Mouse (Mus musculus) stomach, embryonic 14.5 days (tissue): Measurements from ENCODE around the gene Snx14. TPM values are rescaled to one million over a fixed set of nuclear protein-coding genes. Genes with fewer than 3 reads are reported as not detected.
"Not testable (repeated sequence)": the region's sequence is repeated elsewhere in the genome, so short reads cannot be mapped to it uniquely, and the experiment has no call there.

Experiments
- ATAC-seq: fragments of 200-750 bp; cut with Nextera tagmentation; 2 replicates; pipeline ENCODE4 v1.8.0; 2017; ENCODE audit warnings: low read depth, moderate TSS enrichment; ENCODE audit not compliant: insufficient number of reproducible peaks, insufficient read depth, low FRiP score
- H3K27ac ChIP-seq: fragments of 300-500 bp; sonication (generic); 2 replicates; pipeline ENCODE4 v1.5.1; 2014; ENCODE audit warnings: mild to moderate bottlenecking, low read length, moderate library complexity, mixed read lengths
- H3K27me3 ChIP-seq: fragments of 300-500 bp; sonication (generic); 2 replicates; pipeline ENCODE4 v1.6.1; 2014; ENCODE audit warnings: low read length, control low read depth, mixed read lengths; ENCODE audit not compliant: control insufficient read depth, insufficient read depth
- H3K36me3 ChIP-seq: fragments of 300-500 bp; sonication (generic); 2 replicates; pipeline ENCODE4 v1.6.1; 2014; ENCODE audit warnings: mild to moderate bottlenecking, control low read depth, low read length, moderate library complexity, mixed read lengths; ENCODE audit not compliant: control insufficient read depth, insufficient read depth
- H3K4me1 ChIP-seq: fragments of 300-500 bp; sonication (generic); 2 replicates; pipeline ENCODE4 v1.6.1; 2014; ENCODE audit warnings: low read length, control low read depth, mixed read lengths; ENCODE audit not compliant: control insufficient read depth, insufficient read depth
- H3K4me2 ChIP-seq: fragments of 300-500 bp; sonication (generic); replicated peaks from 2 replicates; pipeline ENCODE4 v1.6.1; 2014; ENCODE audit warnings: low read depth, low read length, control low read depth
- H3K4me3 ChIP-seq: fragments of 300-500 bp; sonication (generic); 2 replicates; pipeline ENCODE4 v1.5.1; 2014; ENCODE audit warnings: low read depth, low read length, control low read depth
- H3K9ac ChIP-seq: fragments of 300-500 bp; sonication (generic); replicated peaks from 2 replicates; pipeline ENCODE4 v1.6.1; 2014; ENCODE audit warnings: low read depth, mild to moderate bottlenecking, control low read depth, low read length, moderate library complexity, mixed read lengths
- H3K9me3 ChIP-seq: fragments of 300-500 bp; sonication (generic); 2 replicates; pipeline ENCODE4 v1.6.1; 2016; ENCODE audit warnings: low read depth, low read length, control low read depth; ENCODE audit not compliant: control insufficient read depth
- WGBS: fragments of 180-500 bp; shearing (Covaris S2); extraction: QIAGEN DNeasy Blood & Tissue Kit; methylation state at CpG from one replicate; pipeline ENCODE4 v1.1.7; 2014; 5-methylcytosine and 5-hydroxymethylcytosine counted together
- polyA plus RNA-seq: library from polyadenylated mRNA; unstranded; fragments of >200 nt; fragmentation: Nextera tagmentation; extraction: Ambion mirVana; gene quantifications from 2 replicates; pipeline ENCODE4 v1.2.1, GENCODE M21; 2014

Snx14 gene
- 26.1 and 31.3 TPM in 2 replicates for polyA plus RNA-seq

DNA sequence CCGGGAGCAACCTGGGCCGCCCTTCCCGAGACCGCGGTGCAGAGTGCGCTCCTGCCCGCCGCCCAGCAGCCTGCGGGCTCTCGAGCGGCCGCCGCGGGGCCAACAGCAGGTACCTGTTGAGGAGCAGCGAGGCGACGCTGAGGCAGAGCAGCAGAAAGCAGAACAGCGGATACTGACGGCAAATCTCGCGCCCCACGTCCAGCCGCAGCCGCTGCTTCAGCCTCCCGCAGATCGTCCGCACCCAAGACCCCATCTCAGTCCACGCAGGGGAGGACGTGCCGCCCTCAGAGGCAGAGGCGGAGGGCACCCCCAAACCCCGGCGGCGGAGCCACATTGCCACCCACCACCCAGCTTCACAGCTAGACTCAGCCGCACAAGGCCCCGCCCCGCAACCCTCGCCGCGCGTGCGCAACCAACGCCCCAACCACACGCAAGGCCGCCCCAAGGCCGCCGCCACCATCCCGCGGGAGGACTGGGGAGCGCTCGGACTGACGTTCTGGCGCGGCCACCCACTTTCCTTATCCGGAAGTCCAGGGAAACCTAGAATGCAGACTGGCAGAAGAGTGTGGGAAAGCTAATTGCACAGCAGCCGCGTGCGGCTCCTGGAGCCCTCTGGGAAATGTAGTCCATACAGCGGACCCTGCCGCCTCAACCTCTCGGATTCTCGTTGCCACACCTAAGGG, at the start of gene Snx14:
TSS of gene Snx14 (minus strand) at position 404 of the 683 bp plus-strand sequence.
- Histone ChIP-seq H3K4me2 (peak within 1 kb of the TSS; percentile 82), H3K9me3 (no peaks in the 10 kb centered on the region), H3K27ac (peak within 1 kb of the TSS; percentile 86), H3K27me3 (no peaks in the 10 kb centered on the region), H3K36me3 (no peaks in the 10 kb centered on the region), H3K9ac (peak within 1 kb of the TSS; percentile 62), H3K4me1 (0 out of 2 replicates have a peak, but pooled peaks cover 7% of the 10 kb centered on the region), H3K4me3 (peak within 1 kb of the TSS; percentile 62)
- WGBS: under 1% methylated on average over 62 of the region's 62 CpGs
- ATAC-seq: peak; percentile 97

GRCm38 (mm10) chr9:88484531-88484930, 45.8 kb upstream of the Snx14 start:
- no peak overlapping the region for H3K27ac ChIP-seq
- no peak overlapping the region for H3K9ac ChIP-seq
- peaks cover 16% of the 10 kb centered on the region; the same call in 1 of the 2 replicates for H3K4me1 ChIP-seq
- H3K4me3 ChIP-seq: no peak overlapping the region
- no peaks in the 10 kb centered on the region for H3K27me3 ChIP-seq
- no peak overlapping the region for H3K4me2 ChIP-seq
- no peak for ATAC-seq
- H3K36me3 ChIP-seq: no peaks in the 10 kb centered on the region; the same call in 1 of the 2 replicates
- H3K9me3 ChIP-seq: no peaks in the 10 kb centered on the region
- 46% methylated on average over 6 of the region's 6 CpGs for WGBS

- ATAC-seq: no peak
- Histone ChIP-seq H3K27ac (peak overlapping the region; percentile 99), H3K9ac (peak overlapping the region; percentile 87), H3K36me3 (peaks cover under 1% of the 10 kb centered on the region), H3K27me3 (no peaks in the 10 kb centered on the region), H3K4me2 (peak overlapping the region; percentile 48), H3K4me3 (peak overlapping the region; percentile 93), H3K9me3 (no peaks in the 10 kb centered on the region), H3K4me1 (peaks cover 16% of the 10 kb centered on the region; the same call in 1 of the 2 replicates)
- WGBS: under 1% methylated on average over 43 of the region's 52 CpGs
Measured at GRCm38 (mm10) chr9:88482829-88483396, 44.2 kb upstream of the Snx14 start.

DNA sequence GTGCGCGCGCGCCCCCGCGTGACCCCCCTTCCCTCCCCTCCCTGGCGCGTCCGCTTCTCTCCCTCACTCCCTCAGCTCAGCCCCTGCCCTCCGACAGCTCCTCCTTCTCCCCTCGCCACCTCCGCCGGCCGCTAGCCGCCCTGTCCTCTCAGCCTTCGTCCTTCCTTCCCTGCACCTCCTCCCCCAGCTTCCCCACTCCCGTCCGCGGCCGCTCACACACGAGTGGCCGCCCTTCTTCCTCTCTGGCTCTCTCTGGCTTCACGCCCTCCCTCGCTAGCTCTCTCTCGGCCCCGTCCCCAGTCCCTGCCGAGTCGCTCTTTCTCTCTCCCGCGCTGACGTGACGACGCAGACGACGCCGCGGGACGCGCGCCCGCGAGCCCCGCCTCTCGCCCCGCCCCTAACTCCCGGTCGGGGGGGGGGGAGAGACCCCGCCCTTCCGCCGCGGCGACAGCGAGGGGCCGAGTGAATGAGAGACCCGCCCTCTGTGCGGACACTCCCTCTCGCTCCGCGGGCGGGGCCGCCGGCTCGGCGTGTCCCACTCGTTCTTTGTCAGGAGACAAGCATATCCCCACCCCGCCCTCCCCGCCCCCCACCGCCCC, 43.6 kb upstream of the Snx14 start, which contains the start of gene Syncrip:
TSS of gene Syncrip (minus strand) at position 345 of the 599 bp plus-strand sequence.
- Histone ChIP-seq H3K4me2 (peak within 1 kb of the TSS; percentile 81), H3K4me1 (peaks cover 16% of the 10 kb centered on the region; the same call in 1 of the 2 replicates), H3K9ac (peak within 1 kb of the TSS; percentile 99), H3K27ac (peak within 1 kb of the TSS; percentile 99), H3K4me3 (peak within 1 kb of the TSS; percentile 93)
- H3K36me3 ChIP-seq, H3K9me3 ChIP-seq, H3K27me3 ChIP-seq: not testable (repeated sequence)
- under 1% methylated on average over 43 of the region's 68 CpGs for WGBS
- ATAC-seq: peak; percentile 95

GRCm38 (mm10) chr9:88481791-88482160, 43.0 kb upstream of the Snx14 start:
- Histone ChIP-seq H3K9ac (peak overlapping the region; percentile 99), H3K4me3 (peak overlapping the region; percentile 93), H3K27me3 (no peaks in the 10 kb centered on the region), H3K4me1 (peaks cover 16% of the 10 kb centered on the region; the same call in 1 of the 2 replicates), H3K36me3 (peaks cover 7% of the 10 kb centered on the region), H3K9me3 (no peaks in the 10 kb centered on the region), H3K27ac (peak overlapping the region; percentile 99), H3K4me2 (peak overlapping the region; percentile 81)
- peak; percentile 1; the same call in 1 of the 2 replicates for ATAC-seq
- under 1% methylated on average over 21 of the region's 43 CpGs for WGBS

DNA sequence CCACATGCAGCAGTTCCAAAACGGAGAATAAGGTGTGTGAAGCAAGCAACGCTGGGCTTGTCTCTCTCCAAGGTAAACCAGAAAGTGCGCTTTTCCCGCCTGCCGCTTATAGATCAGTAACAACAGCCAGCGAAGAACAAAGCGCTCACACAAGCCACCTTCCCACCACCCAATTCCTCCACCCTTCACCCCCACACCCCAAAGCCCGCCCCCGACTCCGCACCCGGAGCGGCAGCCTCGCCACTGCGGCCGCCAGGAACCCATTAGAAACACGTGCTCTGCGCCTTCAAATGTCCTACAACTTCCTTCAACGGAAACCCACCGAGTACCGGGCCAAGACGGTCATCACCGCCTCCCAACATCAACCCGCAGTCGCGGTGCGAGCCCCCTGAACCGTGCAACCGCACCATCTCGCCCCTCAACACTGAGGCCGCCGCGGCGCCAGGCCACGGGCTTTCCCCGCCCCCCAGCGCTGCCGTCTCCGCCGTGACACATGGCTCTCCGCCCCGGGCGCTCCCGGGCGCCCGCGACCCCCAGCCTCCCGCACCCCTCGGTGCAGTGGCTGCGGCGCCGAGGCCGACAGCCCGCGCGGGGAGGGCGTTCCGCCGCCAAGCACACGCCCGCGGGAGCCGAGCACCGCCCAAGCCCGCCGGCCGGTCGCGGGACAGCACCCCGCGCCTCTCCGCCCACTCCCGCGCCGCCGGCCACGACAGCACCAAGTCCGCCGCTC, 42.5 kb upstream of the Snx14 start:
- Histone ChIP-seq H3K9me3 (no peaks in the 10 kb centered on the region), H3K27me3 (no peaks in the 10 kb centered on the region), H3K27ac (peak overlapping the region; percentile 99), H3K9ac (peak overlapping the region; percentile 99), H3K4me3 (peak overlapping the region; percentile 93), H3K36me3 (peaks cover 12% of the 10 kb centered on the region), H3K4me1 (peaks cover 16% of the 10 kb centered on the region; the same call in 1 of the 2 replicates), H3K4me2 (peak overlapping the region; percentile 81)
- ATAC-seq: peak; percentile 1; the same call in 1 of the 2 replicates
- under 1% methylated on average over 78 of the region's 78 CpGs for WGBS

- WGBS: 9% methylated on average over 1 of the region's 1 CpGs
- Histone ChIP-seq H3K36me3 (peaks cover 22% of the 10 kb centered on the region), H3K4me3 (peak overlapping the region; percentile 93), H3K9me3 (no peaks in the 10 kb centered on the region), H3K27ac (no peak overlapping the region), H3K27me3 (no peaks in the 10 kb centered on the region), H3K9ac (peak overlapping the region; percentile 25), H3K4me1 (peaks cover 16% of the 10 kb centered on the region; the same call in 1 of the 2 replicates), H3K4me2 (peak overlapping the region; percentile 81)
- ATAC-seq: no peak
Measured at GRCm38 (mm10) chr9:88480120-88480519, 41.4 kb upstream of the Snx14 start.

DNA sequence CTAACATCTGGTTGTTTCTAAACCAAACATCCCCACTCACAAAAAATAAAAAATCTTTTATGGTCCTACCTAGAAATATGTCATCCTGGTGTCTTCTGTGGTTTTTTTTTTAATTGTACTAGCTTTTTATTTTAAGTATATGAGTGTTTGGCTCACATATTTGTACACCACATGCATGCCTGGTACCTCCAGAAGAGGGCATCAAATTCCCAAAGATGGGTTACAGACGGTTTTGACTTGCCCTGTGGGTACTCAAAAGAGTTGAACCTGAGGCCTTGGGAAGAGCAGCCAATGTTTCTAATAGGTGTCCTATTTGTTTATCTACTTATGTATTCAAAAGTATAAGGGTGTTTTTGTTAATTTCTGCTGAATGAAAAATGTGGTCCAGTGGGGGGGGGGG, 37.4 kb upstream of the Snx14 start:
- peaks cover 51% of the 10 kb centered on the region for H3K36me3 ChIP-seq
- 46% methylated on average over 1 of the region's 1 CpGs for WGBS
- H3K9me3 ChIP-seq: no peaks in the 10 kb centered on the region
- no peak overlapping the region for H3K4me3 ChIP-seq
- no peak overlapping the region for H3K27ac ChIP-seq
- H3K9ac ChIP-seq: no peak overlapping the region
- H3K27me3 ChIP-seq: no peaks in the 10 kb centered on the region
- peaks cover 6% of the 10 kb centered on the region; the same call in 1 of the 2 replicates for H3K4me1 ChIP-seq
- H3K4me2 ChIP-seq: no peak overlapping the region
- ATAC-seq: no peak
